Mouse (Mus musculus): ENCODE measurements at regions not wholly inside any gene's neighbourhood (a gene's known extent, or its start where the extent isn't known, plus 50 kb on each side); places are given as distances from the start of the nearest gene placed in this dataset.

- TF ChIP-seq POLR2A (IDR thresholded peaks at IDR 0.05; ENCODE audit: extremely low read depth, insufficient read depth, low read length) (no peak), CTCF (IDR thresholded peaks at IDR 0.05; ENCODE audit: extremely low read depth, insufficient read depth, low read length) (no peak)
Observed at GRCm38 (mm10) chr4:33552856-33553255, 242.7 kb downstream of the Rngtt start.

Data from cortical plate, adult 2 months (tissue).